Mouse (Mus musculus): ENCODE results near the gene Xxylt1.

GRCm38 (mm10) chr16:31068280-31068679 lies 13.0 kb downstream of the Xxylt1 start:
- TF ChIP-seq CTCF (IDR thresholded peaks at IDR 0.05; ENCODE audit: borderline replicate concordance, insufficient read depth, low read depth, low read length): no peak
- TF ChIP-seq POLR2A (IDR thresholded peaks at IDR 0.05; ENCODE audit: borderline replicate concordance, insufficient read depth, low read length): no peak
